Mouse (Mus musculus) midbrain, embryonic 16.5 days (tissue): ENCODE measurements at regions not wholly inside any gene's neighbourhood (a gene's known extent, or its start where the extent isn't known, plus 50 kb on each side); places are given as distances from the start of the nearest gene placed in this dataset.

Source experiments
- ATAC-seq: fragments of 200-750 bp; cut with Nextera tagmentation; 2 replicates; pipeline ENCODE4 v1.8.0; 2017; ENCODE audit warnings: moderate TSS enrichment
- H3K27ac ChIP-seq: fragments of 300-500 bp; sonication (generic); 2 replicates; pipeline ENCODE4 v1.5.1; 2014; ENCODE audit warnings: mild to moderate bottlenecking, low read length, mixed read lengths
- H3K27me3 ChIP-seq: fragments of 300-500 bp; sonication (generic); 2 replicates; pipeline ENCODE4 v1.6.1; 2014; ENCODE audit warnings: low read depth, low read length, mixed read lengths; ENCODE audit not compliant: control insufficient read depth, insufficient read depth
- H3K36me3 ChIP-seq: fragments of 300-500 bp; sonication (generic); 2 replicates; pipeline ENCODE4 v1.6.1; 2014; ENCODE audit warnings: mild to moderate bottlenecking, low read length, moderate library complexity, mixed read lengths; ENCODE audit not compliant: control insufficient read depth, insufficient read depth
- H3K4me1 ChIP-seq: fragments of 300-500 bp; sonication (generic); 2 replicates; pipeline ENCODE4 v1.6.1; 2014; ENCODE audit warnings: mild to moderate bottlenecking, low read length, mixed read lengths; ENCODE audit not compliant: control insufficient read depth, insufficient read depth
- H3K4me2 ChIP-seq: fragments of 300-500 bp; sonication (generic); 2 replicates; pipeline ENCODE4 v1.6.1; 2014; ENCODE audit warnings: mild to moderate bottlenecking, low read length, mixed read lengths
- H3K4me3 ChIP-seq: fragments of 300-500 bp; sonication (generic); 2 replicates; pipeline ENCODE4 v1.5.1; 2014; ENCODE audit warnings: low read depth, mild to moderate bottlenecking, low read length, moderate library complexity, mixed read lengths
- H3K9ac ChIP-seq: fragments of 300-500 bp; sonication (generic); 2 replicates; pipeline ENCODE4 v1.6.1; 2014; ENCODE audit warnings: low read depth, low read length, mixed read lengths
- H3K9me3 ChIP-seq: fragments of 300-500 bp; sonication (generic); replicated peaks from 2 replicates; pipeline ENCODE4 v1.6.1; 2014; ENCODE audit warnings: mild to moderate bottlenecking, low read length, mixed read lengths; ENCODE audit not compliant: control insufficient read depth, poor library complexity, severe bottlenecking
- WGBS: fragments of 180-500 bp; shearing (Covaris S2); extraction: QIAGEN DNeasy Blood & Tissue Kit; methylation state at CpG from one replicate; pipeline ENCODE4 v1.1.7; 2014; 5-methylcytosine and 5-hydroxymethylcytosine counted together

GRCm38 (mm10) chr13:85376338-85376998 lies 87.5 kb upstream of the Rasa1 start:
- no peak overlapping the region for H3K4me3 ChIP-seq
- 85% methylated on average over 3 of the region's 3 CpGs for WGBS

GRCm38 (mm10) chr13:85359621-85360020 lies 70.7 kb upstream of the Rasa1 start:
- no peak overlapping the region for H3K9ac ChIP-seq
- no peak overlapping the region for H3K4me2 ChIP-seq
- no peaks in the 10 kb centered on the region for H3K9me3 ChIP-seq
- H3K27me3 ChIP-seq, result no peaks in the 10 kb centered on the region
- no peaks in the 10 kb centered on the region for H3K4me1 ChIP-seq
- H3K36me3 ChIP-seq, result no peaks in the 10 kb centered on the region
- ATAC-seq, result no peak
- H3K4me3 ChIP-seq, result no peak overlapping the region
- no peak overlapping the region for H3K27ac ChIP-seq
- 75% methylated on average over 2 of the region's 2 CpGs for whole genome bisulfite sequencing

More at GRCm38 (mm10) chr13:85376338-85376998, 87.5 kb upstream of the Rasa1 start:
- H3K9me3 ChIP-seq, result no peaks in the 10 kb centered on the region
- H3K27ac ChIP-seq, result no peak overlapping the region
- no peaks in the 10 kb centered on the region for H3K36me3 ChIP-seq
- H3K4me1 ChIP-seq, result no peaks in the 10 kb centered on the region
- H3K4me2 ChIP-seq, result no peak overlapping the region
- H3K27me3 ChIP-seq, result no peaks in the 10 kb centered on the region
- ATAC-seq, result no peak
- no peak overlapping the region for H3K9ac ChIP-seq

GRCm38 (mm10) chr13:85359143-85359542 lies 70.2 kb upstream of the Rasa1 start:
- ATAC-seq, result no peak
- 90% methylated on average over 6 of the region's 6 CpGs for WGBS
- no peaks in the 10 kb centered on the region for H3K9me3 ChIP-seq
- no peaks in the 10 kb centered on the region for H3K27me3 ChIP-seq
- H3K27ac ChIP-seq, result no peak overlapping the region
- no peak overlapping the region for H3K9ac ChIP-seq
- no peaks in the 10 kb centered on the region for H3K36me3 ChIP-seq
- no peaks in the 10 kb centered on the region for H3K4me1 ChIP-seq
- H3K4me2 ChIP-seq, result no peak overlapping the region
- no peak overlapping the region for H3K4me3 ChIP-seq

DNA sequence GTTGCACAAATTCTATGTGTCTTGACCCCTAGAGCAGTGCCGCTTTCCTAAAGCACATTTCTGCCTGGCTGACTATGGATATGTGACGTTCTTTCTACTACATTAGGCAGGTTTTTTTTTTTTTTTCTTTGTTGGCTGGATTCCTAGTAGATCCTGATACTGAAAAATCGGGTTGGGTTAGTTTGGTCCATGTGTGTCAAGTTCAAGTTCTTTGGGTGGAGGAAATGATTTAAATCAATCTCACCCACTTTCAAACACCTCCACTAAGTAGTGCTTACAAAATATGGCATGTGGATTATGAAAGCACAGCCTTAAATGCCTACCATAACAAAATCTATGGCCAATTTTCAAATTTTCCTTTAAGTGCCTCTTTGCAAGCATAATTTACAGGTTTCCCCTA lies 63.1 kb upstream of the Rasa1 start:
- Histone ChIP-seq H3K36me3 (no peaks in the 10 kb centered on the region), H3K4me1 (no peaks in the 10 kb centered on the region), H3K4me3 (no peak overlapping the region), H3K27me3 (no peaks in the 10 kb centered on the region), H3K9me3 (no peaks in the 10 kb centered on the region), H3K9ac (no peak overlapping the region), H3K4me2 (no peak overlapping the region), H3K27ac (no peak overlapping the region)
- ATAC-seq, result no peak
- 78% methylated on average over 3 of the region's 3 CpGs for WGBS
